Mouse (Mus musculus): ENCODE measurements at regions not wholly inside any gene's neighbourhood (a gene's known extent, or its start where the extent isn't known, plus 50 kb on each side); places are given as distances from the start of the nearest gene placed in this dataset.

DNA sequence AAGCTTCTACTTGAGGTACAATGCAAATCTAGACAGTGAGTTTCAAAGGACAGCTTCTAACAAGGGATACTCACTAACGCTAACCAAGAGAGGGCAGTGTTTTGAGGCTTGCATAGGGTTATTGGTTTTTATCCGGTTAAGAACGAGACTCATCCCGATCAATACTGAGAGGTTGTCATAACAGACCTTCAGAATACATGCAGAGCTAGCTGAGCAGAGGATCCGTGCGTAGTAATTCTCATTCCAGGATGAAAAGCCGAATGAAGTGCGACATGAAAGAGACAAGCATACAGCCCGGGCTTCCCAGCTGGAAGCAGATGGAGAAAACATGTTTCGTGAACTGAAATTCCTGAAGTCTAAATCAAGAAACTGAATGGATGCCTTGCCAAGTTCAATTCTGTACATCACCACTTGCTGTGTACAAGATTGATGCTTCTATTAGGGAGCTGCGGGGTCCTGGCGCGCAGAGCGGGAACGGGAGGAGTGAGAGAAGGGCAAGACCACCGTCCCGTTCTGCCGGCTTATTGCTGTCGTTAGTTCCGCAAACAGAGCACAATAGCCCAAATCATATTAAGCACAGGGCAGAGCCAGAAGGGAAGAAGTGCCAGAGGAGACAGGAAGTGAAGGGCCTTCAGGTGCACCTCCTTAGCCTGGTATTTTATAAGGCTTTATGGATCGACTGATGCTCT lies 65.4 kb upstream of the Tes start:
- no peak overlapping the region for H3K27ac ChIP-seq (ENCODE audit: control insufficient read depth, insufficient read depth, low read depth, low read length, poor library complexity)
- no peaks in the 10 kb centered on the region for H3K4me1 ChIP-seq (ENCODE audit: control insufficient read depth, insufficient read depth, low read length)
- WGBS: 85% methylated on average over 21 of the region's 21 CpGs
- no peak overlapping the region for H3K4me3 ChIP-seq (replicated peaks; ENCODE audit: control insufficient read depth, low read depth, low read length)
- TF ChIP-seq CTCF (IDR thresholded peaks at IDR 0.05; ENCODE audit: control insufficient read depth, insufficient read depth, low read length): no peak
- TF ChIP-seq POLR2A (IDR thresholded peaks at IDR 0.05; ENCODE audit: borderline replicate concordance, control insufficient read depth, low read depth, low read length): no peak

- Histone ChIP-seq H3K27ac (ENCODE audit: control insufficient read depth, insufficient read depth, low read depth, low read length, poor library complexity) (no peak overlapping the region), H3K4me1 (ENCODE audit: control insufficient read depth, insufficient read depth, low read length) (no peaks in the 10 kb centered on the region), H3K4me3 (replicated peaks; ENCODE audit: control insufficient read depth, low read depth, low read length) (no peak overlapping the region)
- no peak for TF ChIP-seq POLR2A (IDR thresholded peaks at IDR 0.05; ENCODE audit: borderline replicate concordance, control insufficient read depth, low read depth, low read length)
- TF ChIP-seq CTCF (IDR thresholded peaks at IDR 0.05; ENCODE audit: control insufficient read depth, insufficient read depth, low read length): no peak
- WGBS: 46% methylated on average over 10 of the region's 10 CpGs
Observed at GRCm38 (mm10) chr6:16995495-16995936, 69.4 kb upstream of the Tes start.

GRCm38 (mm10) chr6:16994711-16995110 lies 70.2 kb upstream of the Tes start:
- TF ChIP-seq POLR2A (IDR thresholded peaks at IDR 0.05; ENCODE audit: borderline replicate concordance, control insufficient read depth, low read depth, low read length) (no peak), CTCF (IDR thresholded peaks at IDR 0.05; ENCODE audit: control insufficient read depth, insufficient read depth, low read length) (no peak)
- no peak overlapping the region for H3K27ac ChIP-seq (ENCODE audit: control insufficient read depth, insufficient read depth, low read depth, low read length, poor library complexity)
- WGBS: 16% methylated on average over 8 of the region's 8 CpGs

GRCm38 (mm10) chr6:16991996-16992591 lies 72.9 kb upstream of the Tes start:
- WGBS: 84% methylated on average over 15 of the region's 15 CpGs
- no peak for TF ChIP-seq POLR2A (IDR thresholded peaks at IDR 0.05; ENCODE audit: borderline replicate concordance, control insufficient read depth, low read depth, low read length)
- no peaks in the 10 kb centered on the region for H3K4me1 ChIP-seq (ENCODE audit: control insufficient read depth, insufficient read depth, low read length)
- no peak overlapping the region for H3K4me3 ChIP-seq (replicated peaks; ENCODE audit: control insufficient read depth, low read depth, low read length)
- H3K27ac ChIP-seq (ENCODE audit: control insufficient read depth, insufficient read depth, low read depth, low read length, poor library complexity): no peak overlapping the region

More at GRCm38 (mm10) chr6:16994711-16995110, 70.2 kb upstream of the Tes start:
- no peak overlapping the region for H3K4me3 ChIP-seq (replicated peaks; ENCODE audit: control insufficient read depth, low read depth, low read length)
- no peaks in the 10 kb centered on the region for H3K4me1 ChIP-seq (ENCODE audit: control insufficient read depth, insufficient read depth, low read length)

- Histone ChIP-seq H3K4me3 (replicated peaks; ENCODE audit: control insufficient read depth, low read depth, low read length) (no peak overlapping the region), H3K4me1 (ENCODE audit: control insufficient read depth, insufficient read depth, low read length) (no peaks in the 10 kb centered on the region), H3K27ac (ENCODE audit: control insufficient read depth, insufficient read depth, low read depth, low read length, poor library complexity) (no peak overlapping the region)
- TF ChIP-seq POLR2A (IDR thresholded peaks at IDR 0.05; ENCODE audit: borderline replicate concordance, control insufficient read depth, low read depth, low read length) (no peak), CTCF (IDR thresholded peaks at IDR 0.05; ENCODE audit: control insufficient read depth, insufficient read depth, low read length) (no peak)
- 3% methylated on average over 3 of the region's 3 CpGs for WGBS
Observed at GRCm38 (mm10) chr6:16978206-16978505, 79.9 kb upstream of the Tfec start.

DNA sequence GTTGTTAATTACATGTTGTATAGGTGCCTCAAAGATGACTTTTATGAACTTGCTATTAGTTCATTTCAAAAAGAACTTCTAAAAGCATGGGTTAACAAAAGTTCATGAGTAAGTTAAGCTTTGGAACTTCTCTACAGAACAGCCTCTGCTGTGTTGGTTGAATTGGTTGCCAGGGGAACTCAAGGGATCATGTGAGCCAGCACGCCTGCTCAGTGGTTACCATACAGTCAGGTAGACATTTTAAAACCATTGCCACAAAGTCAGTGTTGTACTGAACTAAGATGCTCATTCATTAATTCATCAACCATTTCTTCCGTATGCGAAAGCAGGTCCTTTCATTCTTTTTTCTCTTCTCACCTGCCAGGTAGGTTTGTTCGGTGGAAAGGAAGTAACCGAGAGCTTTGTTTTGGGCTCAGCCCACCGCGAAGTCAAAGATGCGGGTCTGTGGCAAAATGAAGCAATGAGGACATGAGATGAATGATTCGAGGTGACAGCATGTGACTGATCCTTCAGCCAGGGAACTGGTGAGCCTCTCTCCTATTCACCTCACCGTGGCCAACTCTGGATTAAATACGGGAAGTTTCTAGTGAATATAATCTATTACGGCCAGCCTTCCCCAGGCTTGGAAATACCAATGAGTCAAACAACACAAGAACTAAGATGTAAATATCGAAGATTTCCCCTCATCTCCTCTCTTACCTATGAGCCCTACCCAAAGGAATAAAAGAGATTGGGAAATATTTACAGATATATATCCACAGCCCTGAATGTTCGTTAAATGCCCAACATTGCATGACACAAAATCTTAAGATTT lies 79.4 kb upstream of the Tfec start:
- Histone ChIP-seq H3K4me1 (ENCODE audit: control insufficient read depth, insufficient read depth, low read length) (no peaks in the 10 kb centered on the region), H3K27ac (ENCODE audit: control insufficient read depth, insufficient read depth, low read depth, low read length, poor library complexity) (no peak overlapping the region), H3K4me3 (replicated peaks; ENCODE audit: control insufficient read depth, low read depth, low read length) (no peak overlapping the region)
- TF ChIP-seq CTCF (IDR thresholded peaks at IDR 0.05; ENCODE audit: control insufficient read depth, insufficient read depth, low read length) (no peak), POLR2A (IDR thresholded peaks at IDR 0.05; ENCODE audit: borderline replicate concordance, control insufficient read depth, low read depth, low read length) (no peak)
- WGBS: 45% methylated on average over 14 of the region's 14 CpGs

- no peak overlapping the region for H3K27ac ChIP-seq (ENCODE audit: control insufficient read depth, insufficient read depth, low read depth, low read length, poor library complexity)
Observed at GRCm38 (mm10) chr6:16965658-16966057, 67.4 kb upstream of the Tfec start.

DNA sequence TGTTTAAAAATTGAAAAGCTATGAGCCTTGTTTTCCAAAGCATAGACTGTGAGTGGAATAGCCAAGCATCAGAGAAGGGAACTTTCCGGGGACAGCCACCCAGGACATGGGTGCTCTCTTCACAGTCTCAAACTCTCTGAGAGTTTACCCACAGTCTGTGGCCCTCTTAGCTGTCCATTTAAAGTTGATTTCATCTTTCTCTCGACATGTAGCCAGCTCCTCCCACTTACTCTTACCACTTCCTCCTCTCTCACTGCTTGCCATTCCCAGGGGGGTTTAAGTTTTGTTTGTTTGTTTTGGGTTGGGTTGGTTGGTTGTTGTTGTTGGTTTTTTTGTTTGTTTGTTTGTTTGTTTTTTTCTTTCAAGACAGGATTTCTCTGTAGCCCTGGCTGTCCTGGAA lies 66.1 kb upstream of the Tfec start:
- Histone ChIP-seq H3K27ac (ENCODE audit: control insufficient read depth, insufficient read depth, low read depth, low read length, poor library complexity) (peak overlapping the region; percentile 83; the same call in 1 of the 2 replicates), H3K4me1 (ENCODE audit: control insufficient read depth, insufficient read depth, low read length) (peaks cover 1% of the 10 kb centered on the region; the same call in 1 of the 2 replicates), H3K4me3 (replicated peaks; ENCODE audit: control insufficient read depth, low read depth, low read length) (no peak overlapping the region)
- no peak for TF ChIP-seq POLR2A (IDR thresholded peaks at IDR 0.05; ENCODE audit: borderline replicate concordance, control insufficient read depth, low read depth, low read length)
- no peak for TF ChIP-seq CTCF (IDR thresholded peaks at IDR 0.05; ENCODE audit: control insufficient read depth, insufficient read depth, low read length)
- WGBS: 30% methylated on average over 2 of the region's 2 CpGs

More at GRCm38 (mm10) chr6:16965658-16966057, 67.4 kb upstream of the Tfec start:
- WGBS: 6% methylated on average over 5 of the region's 5 CpGs
- Histone ChIP-seq H3K4me1 (ENCODE audit: control insufficient read depth, insufficient read depth, low read length) (peaks cover 1% of the 10 kb centered on the region; the same call in 1 of the 2 replicates), H3K4me3 (replicated peaks; ENCODE audit: control insufficient read depth, low read depth, low read length) (no peak overlapping the region)
- TF ChIP-seq POLR2A (IDR thresholded peaks at IDR 0.05; ENCODE audit: borderline replicate concordance, control insufficient read depth, low read depth, low read length) (no peak), CTCF (IDR thresholded peaks at IDR 0.05; ENCODE audit: control insufficient read depth, insufficient read depth, low read length) (no peak)
